Mouse (Mus musculus) gastrocnemius, postnatal 36 days (tissue): Measurements from ENCODE around the gene Vwce. TPM values are rescaled to one million over a fixed set of nuclear protein-coding genes. Genes with fewer than 3 reads are reported as not detected.

Experiments
- DNase-seq, 2 experiments: peaks; one replicate each; pipeline ENCODE4 v3.0.0; 2022
- intact Hi-C: fragments of 180-260 bp; cut with DNase I; formaldehyde crosslinking; loops from one replicate; pipeline ENCODE4 v1.15.1; 2025
- total RNA-seq, 2 experiments: library from RNA; stranded (reverse); gene quantifications; 2 replicates each; pipeline ENCODE4 v1.2.3; 2021

Gene Vwce
- total RNA-seq, 2 experiments from 2014 or later, result not detected

DNA sequence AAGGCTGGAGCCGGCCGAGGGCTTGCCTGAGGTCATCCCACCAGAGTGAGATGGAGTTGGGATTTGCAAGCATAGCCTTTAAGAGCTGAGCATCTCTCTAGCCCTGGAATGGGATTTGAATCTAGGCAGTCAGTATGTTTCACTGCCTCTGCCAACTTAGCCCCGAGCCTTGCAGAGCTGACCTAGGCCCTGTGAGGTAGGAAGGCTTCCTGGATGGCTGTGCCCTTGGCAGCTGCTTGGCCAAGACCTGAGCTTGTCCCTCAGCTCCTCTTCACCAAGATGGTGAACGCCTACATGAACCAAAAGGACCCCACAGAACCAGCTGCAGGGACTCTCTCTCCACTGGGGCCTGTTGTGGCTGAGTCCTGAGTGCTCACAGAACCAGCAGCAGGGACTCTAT, 76.7 kb downstream of the Vwce start:
- intact Hi-C loops, result no loop called here
- DNase-seq, result no peak

DNA sequence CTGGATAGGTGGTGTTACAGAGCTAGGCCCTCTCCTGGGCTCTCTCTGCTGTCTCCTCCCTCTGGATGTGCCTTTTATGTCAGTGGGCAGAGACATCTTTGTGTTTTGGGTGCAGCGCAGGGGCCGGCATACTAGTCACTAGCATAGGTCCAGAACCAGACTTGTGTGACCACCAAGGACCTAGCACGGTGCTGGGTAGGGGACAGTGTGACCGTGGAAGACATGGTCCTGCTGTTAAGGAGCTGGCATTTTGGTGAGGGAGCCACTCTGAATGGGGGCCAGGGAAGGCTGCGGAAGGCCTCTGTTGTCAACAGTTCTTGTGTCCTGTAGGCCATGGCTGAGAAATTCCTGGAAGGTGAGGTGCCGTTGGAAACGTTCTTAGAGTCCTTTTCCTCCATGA, 78.2 kb downstream of the Vwce start:
- intact Hi-C loops, result loop anchor here (2.0 kb wide), 1 partner anchor 247 kb away; no protein-coding TSS in a partner anchor
- DNase-seq, result no peak

DNA sequence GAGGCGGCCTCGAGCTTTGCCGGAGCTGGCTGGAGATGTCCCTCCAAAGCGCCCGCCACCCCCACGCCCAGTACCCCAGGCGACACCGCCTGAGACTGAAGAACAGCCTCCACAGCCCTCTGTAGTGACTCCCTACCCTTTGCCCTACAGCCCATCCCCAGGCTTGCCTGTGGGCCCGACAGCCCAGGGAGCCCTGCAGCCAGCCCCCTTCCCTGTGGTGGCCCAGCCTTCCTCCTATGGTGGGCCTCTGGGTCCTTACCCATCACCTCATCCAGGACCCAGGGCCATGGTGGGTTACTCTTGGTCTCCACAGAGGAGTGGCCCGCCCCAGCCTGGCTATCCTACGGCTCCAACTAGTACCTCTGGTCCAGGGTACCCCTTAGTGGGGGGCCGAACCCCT, 78.6 kb downstream of the Vwce start:
- DNase-seq, result no peak
- intact Hi-C loops, result loop anchor here (2.0 kb wide), 1 partner anchor 246 kb away; no protein-coding TSS in a partner anchor

DNA sequence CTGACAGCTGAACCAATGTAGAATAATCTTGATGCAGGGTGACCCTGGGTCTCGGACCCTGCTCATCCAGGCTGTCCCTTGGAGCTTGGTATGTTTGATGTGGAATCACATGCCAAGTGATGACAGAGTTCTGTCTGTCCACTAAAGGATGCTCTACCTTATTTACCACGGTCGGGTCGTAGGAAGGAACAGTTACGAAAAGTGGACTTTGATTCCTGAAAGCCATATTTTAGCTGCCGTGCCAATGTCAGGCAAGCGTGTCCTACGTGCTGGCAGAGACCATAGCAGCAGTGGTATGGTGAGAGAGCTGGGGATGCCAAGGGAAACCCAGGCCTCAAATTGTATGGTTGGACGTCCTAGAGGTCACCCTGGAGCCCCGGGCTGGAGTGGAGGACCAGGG, 79.5 kb downstream of the Vwce start:
- DNase-seq, result no peak
- intact Hi-C loops, result loop anchor here (2.0 kb wide), 1 partner anchor 245 kb away; no protein-coding TSS in a partner anchor

DNA sequence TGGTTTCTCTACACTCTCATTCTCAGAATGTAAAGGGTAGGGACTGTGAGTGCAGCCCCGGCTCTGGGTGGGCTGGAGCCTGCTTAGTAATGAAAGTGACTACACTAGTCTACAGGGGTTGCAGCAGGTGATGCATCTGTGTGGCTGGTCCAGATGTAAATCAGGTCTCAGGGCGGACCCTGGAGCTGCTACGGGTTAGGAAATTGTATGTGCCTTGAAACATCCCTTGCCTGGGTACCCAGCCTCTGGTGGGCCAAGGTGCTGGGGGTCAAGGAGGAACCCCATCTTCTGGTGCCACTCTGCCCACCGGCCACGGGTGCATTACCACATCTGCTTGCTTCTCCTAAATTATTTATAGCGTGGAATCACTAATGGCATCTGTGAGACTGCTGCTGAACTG, 80.2 kb downstream of the Vwce start:
- intact Hi-C loops, result no loop called here
- DNase-seq, result no peak

DNA sequence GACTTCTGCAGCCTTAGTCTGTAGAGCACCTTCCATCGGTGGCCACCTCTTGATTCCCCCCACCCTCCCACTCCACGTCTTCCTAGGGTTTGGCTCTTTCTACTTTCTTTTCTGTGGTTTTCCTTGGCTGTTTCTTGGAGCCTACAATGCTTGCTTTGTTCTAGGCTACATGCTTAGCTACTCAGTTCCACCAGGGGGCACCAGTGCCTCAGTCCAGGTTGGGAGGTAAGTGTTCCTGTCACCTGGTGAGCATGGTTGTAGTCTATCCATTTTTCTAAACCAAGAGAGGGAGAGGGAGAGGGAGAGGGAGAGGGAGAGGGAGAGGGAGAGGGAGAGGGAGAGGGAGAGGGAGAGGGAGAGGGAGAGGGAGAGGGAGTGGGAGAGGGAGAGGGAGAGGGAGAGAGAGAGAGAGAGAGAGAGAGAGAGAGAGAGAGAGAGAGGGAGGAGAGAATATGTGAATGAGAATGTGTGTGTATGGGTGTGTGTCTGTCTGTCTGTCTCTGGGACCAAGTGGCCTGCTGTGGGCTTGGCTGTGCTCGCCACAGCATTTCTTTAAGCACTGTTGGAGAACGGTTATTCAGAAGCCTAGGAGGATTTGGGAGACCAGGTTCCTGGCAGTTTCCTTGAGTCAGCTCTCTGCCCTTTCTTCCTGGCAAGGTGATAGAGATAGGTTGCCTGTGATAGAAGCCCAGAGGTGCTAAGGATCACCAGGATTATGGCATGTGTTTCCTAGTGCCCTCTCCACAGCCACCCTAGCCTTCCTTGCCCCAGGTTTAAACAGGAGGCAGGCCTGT, 80.9 kb downstream of the Vwce start:
- peak in 1 of 2 experiments; percentile 62 for DNase-seq
- intact Hi-C loops, result no loop called here

DNA sequence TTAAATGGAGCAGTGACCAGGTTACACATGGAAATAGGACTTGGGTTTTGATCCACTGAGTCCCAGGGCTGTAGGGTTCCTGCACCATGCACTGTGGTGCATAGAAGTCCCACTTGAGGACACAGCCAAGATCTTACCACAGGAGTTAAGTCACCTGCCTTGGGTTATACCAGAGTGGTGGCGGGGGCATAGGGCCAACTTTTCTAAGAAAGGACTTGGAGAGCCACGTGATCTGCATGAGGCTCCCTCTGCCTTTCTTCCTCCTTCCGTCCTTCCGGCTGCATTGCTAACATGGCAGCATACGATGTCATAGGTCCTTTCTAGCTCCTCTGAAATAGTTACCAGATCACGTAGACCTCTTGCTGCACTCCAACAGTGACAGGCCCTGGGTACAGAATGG, 81.5 kb downstream of the Vwce start:
- DNase-seq, result no peak
- intact Hi-C loops, result no loop called here

Other genes with a start within 250 kb of the Vwce start
- 1 to 10 TPM; 2.3 to 2.5 TPM for gene Syt7, start 245.1 kb upstream of the Vwce start, total RNA-seq
- gene Lrrc10b, start 176.7 kb upstream of the Vwce start, total RNA-seq, result under 1 TPM; 0.23 to 0.27 TPM
- gene Ppp1r32, start 151.3 kb upstream of the Vwce start, total RNA-seq, result under 1 TPM; 0.46 to 0.49 TPM
- 10 to 100 TPM; 15.7 to 19.1 TPM for gene Cpsf7, start 108.9 kb upstream of the Vwce start, total RNA-seq
- 10 to 100 TPM; 49.3 to 49.6 TPM for gene Sdhaf2, start 108.1 kb upstream of the Vwce start, total RNA-seq
- gene Tmem216, start 78.0 kb upstream of the Vwce start, total RNA-seq, result 1 to 10 TPM; 1.8 to 2.7 TPM
- 1 to 10 TPM; 5.4 to 5.8 TPM for gene Cyb561a3, start 57.0 kb upstream of the Vwce start, total RNA-seq
- gene Tmem138, start 56.9 kb upstream of the Vwce start, total RNA-seq, result under 1 TPM; 0.71 to 0.94 TPM
- 100 to 1,000 TPM; 111 to 120 TPM for gene Ddb1, start 28.9 kb upstream of the Vwce start, total RNA-seq
- 1 to 10 TPM; 2.4 to 4.0 TPM for gene Tkfc, start 28.6 kb upstream of the Vwce start, total RNA-seq
- gene Pga5, start 43.9 kb downstream of the Vwce start, total RNA-seq, result not detected
- gene Vps37c, start 54.5 kb downstream of the Vwce start, total RNA-seq, result 10 to 100 TPM; 16.1 to 21.6 TPM
- gene Cd5, start 104.8 kb downstream of the Vwce start, total RNA-seq, result under 1 TPM in 1 of 2 experiments, not detected in 1; 0.59 TPM
- under 1 TPM in 1 of 2 experiments, not detected in 1; 0.87 TPM for gene Cd6, start 195.8 kb downstream of the Vwce start, total RNA-seq
- gene Slc15a3, start 205.5 kb downstream of the Vwce start, total RNA-seq, result under 1 TPM; 0.42 to 0.43 TPM
- gene Tmem132a, start 235.7 kb downstream of the Vwce start, total RNA-seq, result 1 to 10 TPM; 5.3 to 6.0 TPM
- gene Tmem109, start 247.8 kb downstream of the Vwce start, total RNA-seq, result 100 to 1,000 TPM; 218 to 234 TPM